Mouse (Mus musculus): ENCODE data around the gene Zfp786. TPM values are rescaled to one million over a fixed set of nuclear protein-coding genes. Genes with fewer than 3 reads are reported as not detected.
"Not testable (repeated sequence)": the region's sequence is repeated elsewhere in the genome, so short reads cannot be mapped to it uniquely, and the experiment has no call there.

The Zfp786 gene
- total RNA-seq, 2 experiments from 2014 or later = 0.27 to 0.55 TPM

DNA sequence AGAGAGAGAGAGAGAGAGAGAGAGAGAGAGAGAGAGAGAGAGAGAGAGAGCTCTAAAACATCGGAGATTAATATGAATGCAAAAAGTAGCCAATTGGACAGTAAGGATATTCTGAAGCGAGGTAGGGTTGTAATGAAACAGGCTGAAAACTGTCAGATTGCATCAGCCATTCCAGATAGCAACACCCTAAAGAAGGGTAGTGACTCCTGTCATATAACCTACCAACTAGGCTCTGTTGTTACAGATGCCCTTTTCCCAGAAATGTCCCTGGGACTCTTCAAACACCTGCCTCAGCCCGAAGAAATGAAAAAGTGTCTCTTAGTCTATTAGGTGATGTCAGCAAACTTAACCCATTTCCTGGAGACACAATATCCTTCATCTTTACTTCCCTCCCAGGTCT is 41.8 kb downstream of the Zfp786 start:
- intact Hi-C loops (cut with DNase I; ENCODE audit: low total_unique reads) = no loop called here
- no peak for DNase-seq

DNA sequence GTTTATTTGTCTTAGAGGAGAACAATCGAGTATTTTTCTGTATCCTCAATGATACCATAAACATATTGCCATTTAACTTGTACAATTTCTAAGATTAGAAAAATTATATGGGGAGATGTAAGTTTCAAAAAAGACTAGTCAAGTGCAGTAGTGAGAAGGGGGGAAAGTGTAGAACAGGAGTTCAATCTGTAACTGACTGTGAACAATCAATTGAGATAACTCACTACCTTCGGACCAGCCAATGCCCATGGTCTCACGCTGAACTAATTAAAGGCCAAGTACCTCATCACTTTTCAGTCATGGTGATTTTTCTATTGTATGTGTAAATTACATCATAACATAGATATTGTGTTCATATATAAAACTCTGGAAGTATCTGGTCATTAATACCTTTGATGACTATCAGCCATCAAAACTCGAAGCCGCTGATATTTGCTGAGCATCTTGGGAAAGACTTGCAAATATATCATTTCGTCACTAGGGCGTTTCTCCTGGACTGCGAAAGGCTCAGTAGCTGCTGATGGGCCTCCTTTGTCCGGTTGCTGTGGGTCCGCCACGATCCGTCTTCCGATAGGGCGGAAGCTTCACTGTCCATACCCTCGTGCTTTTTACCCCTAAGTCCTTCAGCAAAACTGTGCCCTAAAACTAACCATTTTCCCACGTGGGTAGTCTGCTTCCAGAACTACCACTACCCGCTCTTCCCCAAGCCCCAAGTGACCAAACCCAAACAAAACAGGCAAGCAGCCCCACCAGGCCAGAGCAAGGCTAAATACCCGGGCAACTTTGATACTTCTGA is 42.5 kb downstream of the Zfp786 start:
- intact Hi-C loops (cut with DNase I; ENCODE audit: low total_unique reads) = no loop called here

DNA sequence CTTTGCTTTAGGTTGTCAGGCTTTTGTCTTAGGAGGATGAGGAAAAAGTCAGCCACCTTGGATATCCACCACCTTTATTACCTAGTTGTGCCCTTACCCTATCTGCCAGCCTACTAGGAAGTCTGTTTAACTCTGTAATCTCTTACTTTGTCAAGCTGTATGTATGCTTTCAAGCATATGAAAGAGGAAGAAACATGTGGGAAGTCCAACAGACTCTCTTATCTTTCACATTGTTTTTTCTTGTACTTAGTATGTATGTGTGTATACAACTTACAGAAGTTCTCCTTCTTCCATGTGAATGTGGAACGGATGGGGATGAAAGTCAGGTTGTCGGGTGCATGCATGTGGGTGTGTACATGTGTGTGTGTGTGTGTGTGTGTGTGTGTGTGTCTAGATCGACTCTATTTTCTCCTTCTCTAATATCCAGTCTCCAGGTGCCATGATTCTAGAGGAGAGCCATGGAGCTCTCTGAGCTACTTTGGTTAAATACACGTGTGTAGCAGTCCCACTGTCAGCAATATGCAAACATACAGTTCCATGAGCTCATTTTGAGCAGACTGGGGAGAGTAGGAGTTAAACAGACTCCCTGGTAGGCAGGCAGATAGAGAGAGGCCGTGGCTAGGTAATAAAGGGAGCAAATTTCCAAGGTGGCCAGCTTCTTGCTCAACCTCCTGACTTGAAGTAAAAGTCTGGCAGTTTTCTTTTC is 45.8 kb downstream of the Zfp786 start:
- DNase-seq = no peak
- intact Hi-C loops (cut with DNase I; ENCODE audit: low total_unique reads) = no loop called here

More for the DNA sequence above, 42.5 kb downstream of the Zfp786 start:
- DNase-seq = peak; percentile 78

DNA sequence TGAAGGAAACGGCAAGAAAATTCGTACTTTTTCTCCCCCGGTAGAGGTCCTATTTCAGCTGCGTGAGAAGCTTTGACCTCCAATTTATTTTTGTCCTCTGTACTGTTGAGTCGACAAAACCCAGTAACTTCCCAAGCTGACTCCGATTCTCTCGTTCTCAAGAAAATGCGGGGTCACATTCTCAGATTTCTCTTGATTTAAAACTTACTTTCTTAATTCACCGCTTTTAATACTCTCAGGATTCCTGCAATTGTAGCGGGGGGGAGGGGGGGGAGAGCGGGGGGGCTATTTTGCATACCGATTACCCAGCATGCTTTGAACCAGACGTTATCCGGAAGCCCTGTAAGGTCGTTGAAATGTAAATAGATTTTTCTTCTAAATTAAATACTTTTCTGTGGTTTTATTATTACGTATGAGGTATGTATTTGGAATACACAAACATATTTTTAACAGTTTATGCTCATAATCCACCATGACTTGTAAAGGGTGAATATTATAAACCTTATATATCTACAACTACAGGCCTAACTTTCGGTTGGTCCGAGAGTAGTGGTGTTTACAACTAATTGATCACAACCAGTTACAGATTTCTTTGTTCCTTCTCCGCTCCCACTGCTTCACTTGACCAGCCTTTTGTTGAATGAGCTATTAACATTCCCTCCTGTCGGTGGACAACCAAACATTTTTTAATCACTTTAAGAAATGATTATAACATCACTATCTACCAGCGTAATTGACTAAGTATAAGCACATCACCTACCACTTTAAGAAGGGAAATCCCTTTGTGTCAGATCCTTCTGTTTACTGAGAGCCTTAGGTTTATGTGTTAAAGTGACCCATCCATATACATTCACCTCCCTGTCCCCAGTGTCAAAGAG is 49.3 kb downstream of the Zfp786 start:
- no peak for DNase-seq
- intact Hi-C loops (cut with DNase I; ENCODE audit: low total_unique reads) = no loop called here

DNA sequence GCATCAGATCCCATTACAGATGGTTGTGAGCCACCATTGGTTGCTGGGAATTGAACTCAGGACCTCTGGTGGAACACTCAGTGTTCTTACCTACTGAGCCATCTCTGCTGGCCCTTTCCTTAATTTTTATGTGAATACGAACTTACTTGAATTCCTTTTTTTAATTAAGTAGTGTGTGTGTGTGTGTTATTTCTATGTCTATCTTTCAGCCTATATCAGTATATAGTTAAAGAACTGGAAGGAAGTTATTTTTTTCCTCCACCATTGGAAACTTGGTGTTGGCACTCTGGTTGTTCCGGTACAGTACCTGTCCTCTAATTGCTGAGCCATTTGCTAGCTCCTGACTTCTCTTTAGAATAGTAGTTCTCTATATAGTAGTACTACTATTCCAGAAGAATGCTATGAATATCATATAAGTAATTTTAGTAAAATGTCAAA is 50.1 kb downstream of the Zfp786 start:
- intact Hi-C loops (cut with DNase I; ENCODE audit: low total_unique reads) = no loop called here
- no peak for DNase-seq

DNA sequence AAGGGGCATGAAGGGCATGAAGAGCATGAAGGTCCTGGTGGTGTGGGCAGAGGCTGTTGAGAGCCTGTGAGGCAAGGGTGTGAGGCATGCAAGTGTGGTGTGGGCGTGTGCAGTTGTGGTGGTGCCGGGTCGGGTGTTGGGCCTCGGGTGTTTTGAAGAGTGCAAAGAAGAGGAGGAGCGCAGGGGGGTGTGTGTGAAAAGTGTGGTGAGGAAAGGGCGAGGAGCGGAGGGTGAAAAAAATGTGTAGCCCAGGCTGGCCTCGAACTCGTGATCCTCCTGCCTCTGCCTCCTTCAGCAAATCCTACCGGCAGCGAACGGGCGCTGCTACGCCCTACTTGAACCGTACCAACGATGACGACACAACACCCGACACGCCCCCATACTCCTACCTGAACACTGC is 58.9 kb downstream of the Zfp786 start:
- intact Hi-C loops (cut with DNase I; ENCODE audit: low total_unique reads); DNase-seq: not testable (repeated sequence)

DNA sequence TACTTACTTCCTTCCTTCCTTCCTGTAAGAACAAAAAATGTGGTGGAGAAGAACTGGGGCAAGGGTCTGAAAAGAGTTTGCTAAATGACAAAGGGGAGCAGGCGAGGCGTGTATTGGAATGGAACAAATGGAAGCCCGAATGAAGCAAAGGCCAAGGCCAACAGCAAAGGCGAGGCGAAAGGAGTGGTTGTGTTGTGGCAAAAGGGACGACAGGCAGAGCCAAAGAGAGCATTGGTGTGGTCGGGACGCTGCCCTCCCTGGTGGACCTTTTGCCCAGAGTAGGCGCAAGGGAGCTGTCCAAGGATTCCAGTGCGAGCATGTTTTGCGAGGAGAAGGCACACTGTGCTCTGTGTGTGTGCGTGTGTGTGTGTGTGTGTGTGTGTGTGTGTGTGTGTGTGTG is 59.6 kb downstream of the Zfp786 start:
- DNase-seq; intact Hi-C loops (cut with DNase I; ENCODE audit: low total_unique reads): not testable (repeated sequence)

DNA sequence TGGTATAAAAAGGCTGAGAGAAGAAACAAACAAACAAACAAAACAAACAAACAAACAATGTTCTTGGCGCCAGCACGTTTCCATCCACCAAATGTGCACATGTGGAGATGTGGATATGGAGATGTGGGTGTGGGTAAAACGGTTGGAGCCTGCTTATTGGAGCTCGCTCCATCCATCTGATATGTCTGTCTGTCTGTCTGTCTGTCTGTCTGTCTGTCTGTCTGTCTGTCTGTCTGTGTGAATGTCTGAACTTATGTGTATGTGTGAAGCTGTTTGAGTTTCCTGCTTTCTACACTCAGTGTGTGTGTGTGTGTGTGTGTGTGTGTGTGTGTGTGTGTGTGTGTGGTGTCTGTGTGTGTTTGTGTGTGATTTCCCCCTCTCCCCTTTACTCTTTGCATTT is 60.8 kb downstream of the Zfp786 start:
- DNase-seq; intact Hi-C loops (cut with DNase I; ENCODE audit: low total_unique reads): not testable (repeated sequence)

Small RNAs within 50 kb of the gene (microRNA-seq; reads per million reads assigned to microRNA genes)
- 0 reads per million in 2 experiments for gene Mir704

Other genes starting within 250 kb of the Zfp786 start
- gene Ezh2, start 235.5 kb downstream of the Zfp786 start, total RNA-seq (2021) = 10 to 100 TPM; 11.5 to 12.2 TPM
- gene Pdia4, start 17.4 kb downstream of the Zfp786 start, total RNA-seq (2021) = 10 to 100 TPM; 22.3 to 32.2 TPM
- gene Zfp398, start 4.8 kb upstream of the Zfp786 start, total RNA-seq (2021) = 1 to 10 TPM; 4.3 to 4.7 TPM
- gene Zfp282, start 46.3 kb upstream of the Zfp786 start, total RNA-seq (2021) = 1 to 10 TPM; 7.4 to 7.5 TPM
- gene Zfp212, start 89.6 kb upstream of the Zfp786 start, total RNA-seq (2021) = 1 to 10 TPM; 7.8 to 8.8 TPM
- gene Zfp956, start 122.5 kb upstream of the Zfp786 start, total RNA-seq (2021) = 1 to 10 TPM; 3.8 to 4.0 TPM
- 10 to 100 TPM; 14.3 to 14.5 TPM for gene Zfp777, start 218.0 kb upstream of the Zfp786 start, total RNA-seq (2021)

All from gastrocnemius, postnatal 14 days (tissue).